Mouse (Mus musculus) fibroblast of lung, adult 2 months (primary cell): ENCODE data around the gene Hbb-bt.
"Not testable (repeated sequence)": the region's sequence is repeated elsewhere in the genome, so short reads cannot be mapped to it uniquely, and the experiment has no call there.

Experiments used
- DNase-seq: peaks from one replicate; pipeline ENCODE4 v3.0.0-alpha.2; 2011; ENCODE audit warnings: low read depth

The Hbb-bt gene

GRCm38 (mm10) chr7:103813766-103814165 is at the start of gene Hbb-bt:
Gene Hbb-bt, minus strand, starts transcription at chr7:103813996.
- DNase-seq, result no peak

DNA sequence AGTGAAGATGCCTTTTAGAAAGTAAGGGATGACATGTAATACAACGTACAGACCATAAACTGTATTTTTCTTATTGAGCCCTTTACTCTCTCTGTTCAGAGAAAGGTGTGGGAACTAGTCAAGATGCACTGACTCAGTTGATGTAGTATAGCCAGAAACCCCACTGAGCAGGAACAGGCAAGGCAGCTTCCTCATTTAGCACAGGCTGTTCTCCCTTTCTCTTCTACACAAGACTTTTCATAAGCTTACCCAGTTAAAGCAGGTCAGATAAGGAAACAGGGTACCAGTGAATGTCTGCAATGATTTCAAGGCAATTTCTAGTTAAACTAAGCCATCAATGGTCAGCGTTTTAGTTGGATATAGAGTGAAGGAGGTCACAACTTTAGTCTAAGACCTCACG is 47.7 kb upstream of the Hbb-bt start:
- DNase-seq, result no peak

DNA sequence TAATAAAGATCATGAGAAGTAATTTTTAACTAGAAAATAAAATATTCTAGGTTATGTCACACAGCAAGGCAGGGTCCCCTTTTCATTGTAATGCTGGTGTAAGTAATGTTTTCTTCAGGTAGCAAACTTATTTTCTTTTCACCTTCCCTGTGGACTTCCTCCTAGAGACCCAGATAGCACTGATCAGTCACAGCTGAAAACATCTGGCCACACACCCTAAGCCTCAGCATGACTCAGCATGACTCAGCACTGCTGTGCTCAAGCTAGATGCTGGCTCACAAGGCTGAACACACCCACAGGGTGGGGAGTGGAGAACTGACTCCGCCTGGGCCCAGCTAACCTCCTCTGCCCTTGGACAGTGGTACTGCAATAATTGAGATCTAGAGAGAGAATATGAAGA is 47.1 kb upstream of the Hbb-bt start:
- peak; percentile 49 for DNase-seq

DNA sequence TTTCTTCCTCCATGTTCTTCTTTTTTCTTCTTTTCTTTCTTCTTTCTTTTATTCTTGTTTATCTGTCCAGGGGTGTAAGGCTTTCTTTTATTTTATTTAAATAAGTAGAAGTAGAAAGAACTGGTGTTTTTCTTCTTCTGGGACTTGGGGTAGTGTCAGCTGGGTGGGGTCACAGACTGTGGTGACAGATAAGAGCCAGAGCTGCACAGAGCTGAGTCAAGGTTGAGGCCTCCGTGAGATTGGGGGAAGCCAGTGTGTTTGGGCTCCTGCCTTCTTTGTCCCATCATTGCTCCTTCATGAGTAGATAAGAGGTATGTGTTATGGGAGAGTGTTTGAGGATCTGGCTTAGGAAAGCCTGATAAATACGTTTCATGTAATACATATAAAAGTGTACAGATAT is 45.3 kb upstream of the Hbb-bt start:
- DNase-seq, result no peak

- no peak for DNase-seq
Measured at GRCm38 (mm10) chr7:103854669-103855068, 40.9 kb upstream of the Hbb-bt start.

GRCm38 (mm10) chr7:103853090-103853489 is 39.3 kb upstream of the Hbb-bt start, which contains the start of gene Hbb-y:
Gene Hbb-y, minus strand, starts transcription at chr7:103853216.
- DNase-seq, result no peak

DNA sequence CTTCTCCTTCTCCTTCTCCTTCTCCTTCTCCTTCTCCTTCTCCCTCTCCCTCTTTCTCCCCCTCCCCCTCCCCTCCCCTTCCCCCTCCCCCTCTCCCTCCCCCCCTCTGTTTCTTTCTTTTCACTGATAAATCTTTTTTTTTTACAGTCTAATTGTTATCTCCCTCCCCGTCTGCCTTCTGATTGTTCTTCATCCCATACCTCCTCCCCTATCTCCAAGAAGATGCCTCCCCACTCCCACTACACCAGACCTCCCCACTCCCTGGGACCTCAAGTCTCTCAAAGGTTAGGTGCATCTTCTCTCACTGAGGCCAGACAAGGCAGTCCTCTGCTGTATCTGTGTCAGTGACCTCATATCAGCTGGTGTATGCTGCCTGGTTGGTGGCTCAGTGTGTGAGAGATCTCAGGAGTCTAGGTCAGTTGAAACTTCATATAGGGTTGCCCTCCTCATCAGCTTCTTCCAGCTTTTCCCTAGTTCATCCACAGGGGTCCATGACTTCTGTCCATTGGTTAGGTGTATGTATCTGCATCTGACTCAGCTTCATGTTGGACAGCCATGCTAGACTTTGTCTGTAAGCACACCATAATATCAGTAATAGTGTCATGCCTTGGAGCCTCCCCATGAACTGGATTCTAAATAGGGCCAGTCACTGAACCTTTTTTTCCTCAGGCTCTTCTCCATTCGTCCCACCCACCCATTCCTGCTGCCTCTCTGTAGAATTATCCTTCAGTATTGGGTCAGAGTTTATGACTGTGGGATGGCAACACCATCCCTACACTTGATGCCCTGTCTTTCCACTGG is 30.9 kb upstream of the Hbb-bt start:
- DNase-seq, result no peak

DNA sequence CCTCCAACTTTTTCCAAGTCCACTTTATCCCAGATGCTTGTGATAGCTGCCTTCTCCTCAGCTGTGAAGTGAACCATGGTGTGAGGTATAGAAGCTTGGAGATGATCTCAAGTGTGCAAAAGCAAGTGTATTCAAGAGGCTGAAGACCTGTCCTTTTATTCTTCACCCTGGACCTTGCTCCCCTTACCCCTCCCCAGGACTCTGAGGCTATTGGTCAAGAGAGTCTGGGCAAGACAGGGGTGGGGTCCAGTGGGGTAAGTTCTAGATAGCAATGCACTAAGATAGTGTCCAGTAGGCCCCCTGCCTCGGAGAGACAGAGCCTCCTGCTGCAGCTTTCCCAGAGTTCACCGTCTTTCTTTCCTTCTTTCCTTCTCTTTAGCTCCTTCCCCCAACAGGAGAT is 29.2 kb upstream of the Hbb-bt start, which contains the start of gene Hbb-bh1:
Gene Hbb-bh1 (minus strand): TSS at position 131 of the 400 bp plus-strand sequence.
- DNase-seq, result no peak

DNA sequence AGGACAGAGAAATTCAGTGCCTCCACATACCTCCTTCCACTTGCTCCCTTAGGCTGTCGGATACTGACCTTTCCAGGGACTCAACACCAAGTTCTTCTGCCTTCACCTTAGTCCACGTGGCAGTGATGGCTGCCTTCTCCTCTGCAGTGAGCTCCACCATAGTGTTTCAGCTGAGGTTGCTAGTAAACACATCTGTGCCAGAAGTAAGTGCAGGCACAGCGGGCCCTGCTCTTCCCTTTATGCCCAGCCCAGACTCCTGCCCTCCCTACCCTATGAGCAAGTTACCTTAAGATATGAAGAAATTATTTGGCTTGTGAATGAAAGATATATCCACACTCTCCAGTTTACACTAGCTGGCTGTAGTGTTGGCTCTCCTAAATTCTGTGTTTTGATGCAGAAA is 26.5 kb upstream of the Hbb-bt start, which contains the start of gene Hbb-bh2:
Gene Hbb-bh2 (minus strand): TSS at position 253 of the 400 bp plus-strand sequence.
- no peak for DNase-seq

GRCm38 (mm10) chr7:103827808-103828207 is 14.0 kb upstream of the Hbb-bt start, which contains the start of gene Hbb-bs:
Gene Hbb-bs, minus strand, starts transcription at chr7:103828096.
- no peak for DNase-seq

GRCm38 (mm10) chr7:103827139-103827538 is 13.3 kb upstream of the Hbb-bt start:
- not testable (repeated sequence) for DNase-seq

DNA sequence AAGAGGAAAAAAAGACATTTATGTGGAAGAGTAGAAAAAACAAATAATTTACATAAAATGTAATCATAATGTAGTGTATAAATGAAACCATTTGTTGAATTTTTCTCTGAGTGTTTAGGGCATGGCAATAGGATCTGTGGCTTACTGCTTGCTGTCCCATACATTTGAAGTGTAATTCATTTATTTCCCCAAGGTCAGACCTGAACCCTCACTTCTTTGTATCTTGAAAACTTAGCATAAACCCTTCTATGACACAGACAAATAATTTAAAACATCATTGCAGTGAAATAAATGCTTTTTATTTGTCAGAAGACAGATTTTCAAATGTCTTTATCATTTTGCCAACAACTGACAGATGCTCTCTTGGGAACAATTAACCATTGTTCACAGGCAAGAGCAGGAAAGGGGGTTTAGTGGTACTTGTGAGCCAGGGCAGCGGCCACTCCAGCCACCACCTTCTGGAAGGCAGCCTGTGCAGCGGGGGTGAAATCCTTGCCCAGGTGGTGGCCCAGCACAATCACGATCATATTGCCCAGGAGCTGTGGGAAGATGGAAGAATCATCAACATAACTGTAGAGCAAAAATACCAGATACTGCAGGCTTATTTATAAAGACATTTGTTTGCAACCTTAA is 12.6 kb upstream of the Hbb-bt start:
- no peak for DNase-seq

GRCm38 (mm10) chr7:103825536-103826254 is 11.9 kb upstream of the Hbb-bt start:
- no peak for DNase-seq

- DNase-seq, result no peak
Measured at GRCm38 (mm10) chr7:103824597-103824996, 10.8 kb upstream of the Hbb-bt start.

- not testable (repeated sequence) for DNase-seq
Measured at GRCm38 (mm10) chr7:103815085-103815484, 1.3 kb upstream of the Hbb-bt start.

GRCm38 (mm10) chr7:103813152-103813551 is 644 bp downstream of the Hbb-bt start:
- not testable (repeated sequence) for DNase-seq

DNA sequence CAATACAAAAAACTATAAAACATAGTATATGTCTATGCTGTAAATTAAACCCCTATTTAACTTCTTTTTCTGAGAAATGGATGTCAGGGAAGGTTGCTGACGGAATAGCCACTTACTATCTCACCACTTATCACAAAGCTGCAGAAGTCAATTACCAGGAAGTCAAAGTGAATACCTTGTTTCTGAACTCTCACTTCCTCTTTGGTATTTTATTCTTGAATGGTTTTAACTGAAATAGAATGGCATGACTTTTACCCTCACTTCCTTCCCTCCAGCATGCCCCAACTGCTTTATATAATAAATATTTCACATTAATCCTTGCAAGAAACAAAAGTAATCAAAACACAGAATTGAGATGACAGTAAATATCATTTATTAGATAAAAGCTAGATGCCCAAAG is 1.6 kb downstream of the Hbb-bt start:
- no peak for DNase-seq

- no peak for DNase-seq
Measured at GRCm38 (mm10) chr7:103811223-103811845, 2.5 kb downstream of the Hbb-bt start.

GRCm38 (mm10) chr7:103810746-103811145 is 3.0 kb downstream of the Hbb-bt start:
- DNase-seq, result no peak

DNA sequence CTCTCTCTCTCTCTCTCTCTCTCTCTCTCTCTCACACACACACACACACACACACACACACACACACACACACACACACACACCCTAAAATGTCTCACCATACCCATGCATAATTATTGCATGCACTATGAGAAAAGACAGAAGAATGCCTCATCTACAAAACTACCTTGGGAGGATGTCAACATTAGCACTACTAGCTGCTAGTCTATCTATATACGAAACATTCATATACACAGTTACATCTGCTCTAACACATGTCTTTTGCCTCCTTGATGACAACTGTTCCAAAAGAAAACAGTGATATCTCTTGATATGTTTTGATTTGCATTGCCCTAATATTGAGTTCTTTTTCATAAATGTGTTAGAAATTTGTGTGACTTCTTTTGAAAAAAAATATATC is 3.5 kb downstream of the Hbb-bt start:
- DNase-seq, result no peak

DNA sequence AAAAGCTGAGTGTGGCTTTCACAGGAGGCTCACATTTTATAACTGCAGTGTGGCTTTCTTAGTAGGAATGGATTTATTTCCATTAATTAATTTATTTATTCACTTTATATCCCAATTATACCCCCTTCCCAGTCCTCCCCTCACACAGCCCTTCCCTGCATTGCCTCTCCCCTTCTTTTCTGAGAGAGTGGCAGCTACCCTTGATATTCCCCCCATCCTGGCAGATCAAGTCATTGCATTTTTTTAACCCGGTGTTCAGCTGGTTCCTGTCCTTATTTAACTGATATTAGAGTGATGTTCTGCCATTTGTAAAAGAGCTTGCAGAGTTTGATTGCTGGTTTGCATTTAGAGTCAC is 4.0 kb downstream of the Hbb-bt start:
- no peak for DNase-seq
